Mouse (Mus musculus): Measurements from ENCODE around the gene Sec14l3.

Gene Sec14l3

DNA sequence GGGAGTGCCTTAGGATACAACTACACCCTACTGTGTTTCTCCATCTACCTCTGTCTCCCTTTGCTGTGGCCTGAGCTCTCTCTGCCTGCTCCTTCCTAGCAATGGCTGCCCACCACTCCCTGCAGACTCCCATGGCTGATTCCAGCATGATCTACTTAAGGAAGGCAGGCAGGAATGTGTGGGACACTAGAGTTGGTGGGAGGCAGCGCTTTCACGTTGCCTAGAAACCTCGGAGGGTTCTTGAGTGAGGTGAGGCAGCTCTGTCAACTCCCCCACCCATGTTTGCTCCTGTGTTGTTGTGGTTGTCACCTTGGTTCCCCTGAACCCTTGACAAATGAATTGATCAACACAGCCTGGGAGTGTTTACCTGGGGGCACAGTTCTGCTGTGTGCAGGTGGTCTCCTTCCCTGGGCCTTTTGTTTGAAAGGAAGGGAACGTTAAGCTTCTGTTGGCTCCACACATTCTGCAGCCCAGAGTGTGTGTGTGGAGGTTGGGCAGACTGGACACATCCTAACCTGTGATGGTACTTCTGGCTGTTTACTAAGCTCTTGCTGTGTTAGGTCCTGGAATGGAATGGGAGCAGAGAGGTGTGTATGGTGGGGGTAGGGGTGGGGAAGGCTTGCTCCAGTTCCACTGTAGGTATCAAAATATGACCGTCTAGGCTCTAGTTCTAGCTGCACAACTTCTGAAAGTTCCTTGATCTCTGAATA lies 3.6 kb upstream of the Sec14l3 start:
- DNase-seq (ENCODE audit: low spot score in 2 of 2) = no peak

DNA sequence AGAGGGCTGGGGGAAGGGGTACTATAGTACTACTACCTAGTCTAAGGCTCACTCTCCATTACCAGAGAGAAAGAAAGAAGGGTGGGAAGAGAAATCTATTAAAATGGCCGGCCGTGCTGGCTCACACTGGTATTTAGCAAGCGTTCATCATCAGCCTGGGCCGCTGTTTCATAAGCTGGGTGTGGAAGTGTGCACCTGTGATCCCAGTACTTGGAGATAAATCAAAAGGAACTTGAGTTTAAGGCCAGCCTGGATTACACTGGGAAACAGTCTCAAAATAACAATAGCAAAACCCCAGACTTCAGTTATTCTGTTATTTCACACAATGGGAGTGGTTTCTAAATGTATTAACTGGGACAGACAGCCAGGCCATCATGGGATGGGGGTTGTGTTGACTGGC lies 2.1 kb upstream of the Sec14l3 start:
- DNase-seq (ENCODE audit: low spot score in 2 of 2) = no peak

- no peak for DNase-seq (ENCODE audit: low spot score in 2 of 2)
Measured at GRCm38 (mm10) chr11:4062981-4063380, 1.7 kb upstream of the Sec14l3 start.

DNA sequence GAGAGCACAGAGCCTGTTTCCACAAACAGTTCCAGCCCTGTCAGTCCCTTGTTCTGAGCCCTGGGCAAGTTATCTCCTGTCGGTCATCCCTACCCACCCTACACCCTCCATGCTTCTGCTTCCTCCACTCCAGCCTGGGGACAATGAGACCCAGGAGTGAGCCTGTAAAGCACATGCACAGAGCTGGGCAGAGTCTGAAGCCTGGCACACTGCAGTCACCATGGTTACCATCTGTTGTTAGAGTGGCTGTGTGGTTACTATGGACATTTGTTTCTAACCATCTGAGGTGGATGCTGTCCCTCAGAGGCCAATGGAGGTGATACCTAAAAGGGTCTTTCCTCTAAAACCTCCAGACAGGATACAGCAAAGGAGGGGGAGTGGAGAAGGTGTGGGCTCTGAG lies 5.0 kb downstream of the Sec14l3 start:
- DNase-seq (ENCODE audit: low spot score in 2 of 2) = no peak

GRCm38 (mm10) chr11:4076633-4077032 lies 12.0 kb downstream of the Sec14l3 start:
- no peak for DNase-seq (ENCODE audit: low spot score in 2 of 2)

DNA sequence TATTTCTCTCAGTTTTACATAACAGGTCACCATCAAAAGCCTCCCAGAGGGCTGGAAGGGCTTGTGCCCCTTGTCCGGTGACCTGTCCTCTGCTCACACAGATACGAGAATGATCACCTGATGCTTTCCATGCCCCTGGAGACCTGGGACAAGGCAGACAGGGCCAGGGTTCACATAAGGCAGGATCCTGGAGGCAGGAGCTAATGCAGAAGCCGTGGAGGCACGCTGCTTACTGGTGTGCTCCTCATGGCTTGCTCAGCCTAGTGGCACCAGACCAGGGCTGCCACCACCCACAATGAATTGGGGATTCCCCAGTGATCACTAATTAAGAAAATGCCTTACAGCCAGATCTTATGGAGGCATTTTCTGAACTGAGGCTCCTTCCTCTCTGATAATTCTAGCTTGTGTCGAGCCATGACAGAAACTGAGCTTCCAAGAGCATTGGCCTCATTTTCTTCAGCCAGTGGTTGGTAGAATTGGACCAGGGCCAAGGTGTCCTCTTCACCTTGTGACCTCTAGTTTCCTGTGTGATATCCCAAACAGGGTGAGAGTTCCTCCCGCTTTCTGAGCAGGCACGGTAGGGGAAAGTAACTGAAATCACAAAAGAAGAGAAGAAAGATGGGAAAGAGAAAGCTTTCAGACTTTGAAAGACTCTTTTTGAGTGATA lies 13.8 kb downstream of the Sec14l3 start:
- DNase-seq (ENCODE audit: low spot score in 2 of 2) = no peak

- peak in 1 of 2 experiments; percentile 62 for DNase-seq (ENCODE audit: low spot score in 2 of 2)
Measured at GRCm38 (mm10) chr11:4080219-4080618, 15.6 kb downstream of the Sec14l3 start.

DNA sequence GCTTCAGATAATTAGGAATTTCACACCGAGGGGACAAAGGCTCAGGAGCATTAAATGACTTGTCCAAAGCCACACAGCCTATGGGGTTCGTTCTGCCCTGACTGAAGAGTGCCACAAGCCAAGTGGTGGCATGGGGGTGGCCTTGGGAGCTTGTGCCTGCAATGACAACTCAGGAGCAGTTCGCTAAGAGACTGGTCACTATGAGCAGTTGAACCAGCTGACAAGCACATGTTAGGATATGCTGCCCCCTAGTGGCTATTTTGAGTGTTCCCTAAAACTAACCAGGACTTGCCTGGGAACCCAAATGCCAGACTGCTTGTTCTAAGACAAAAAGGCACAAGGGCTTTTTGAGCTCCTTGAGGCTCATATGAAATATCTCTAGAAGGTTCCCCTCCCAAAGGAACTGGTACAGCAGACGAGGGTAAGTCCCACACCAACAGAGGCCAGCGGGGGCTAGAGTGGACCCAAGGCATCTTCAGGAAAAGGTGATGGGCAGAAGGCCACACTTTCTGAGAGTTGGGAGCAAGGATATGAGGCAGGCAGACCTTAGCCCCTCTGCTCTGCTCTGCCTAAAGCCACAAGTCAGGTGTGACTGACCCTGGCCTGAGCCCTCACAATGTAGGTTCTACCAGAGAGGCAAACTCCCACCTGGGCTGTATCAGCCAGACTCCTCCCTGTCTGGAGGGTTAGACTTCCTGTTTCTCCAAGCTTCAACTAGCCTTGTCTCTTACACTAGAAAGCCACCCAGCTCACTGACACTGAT lies 18.9 kb downstream of the Sec14l3 start:
- peak in 1 of 2 experiments; percentile 62 for DNase-seq (ENCODE audit: low spot score in 2 of 2)

GRCm38 (mm10) chr11:4086246-4086645 lies 21.6 kb downstream of the Sec14l3 start:
- DNase-seq (ENCODE audit: low spot score in 2 of 2) = no peak

GRCm38 (mm10) chr11:4087267-4087666 lies 22.6 kb downstream of the Sec14l3 start:
- DNase-seq (ENCODE audit: low spot score in 2 of 2) = no peak

- DNase-seq (ENCODE audit: low spot score in 2 of 2) = no peak
Measured at GRCm38 (mm10) chr11:4093459-4094377, 29.1 kb downstream of the Sec14l3 start.

- DNase-seq (ENCODE audit: low spot score in 2 of 2) = peak in 1 of 2 experiments; percentile 62
Measured at GRCm38 (mm10) chr11:4094378-4095170, 29.9 kb downstream of the Sec14l3 start.

DNA sequence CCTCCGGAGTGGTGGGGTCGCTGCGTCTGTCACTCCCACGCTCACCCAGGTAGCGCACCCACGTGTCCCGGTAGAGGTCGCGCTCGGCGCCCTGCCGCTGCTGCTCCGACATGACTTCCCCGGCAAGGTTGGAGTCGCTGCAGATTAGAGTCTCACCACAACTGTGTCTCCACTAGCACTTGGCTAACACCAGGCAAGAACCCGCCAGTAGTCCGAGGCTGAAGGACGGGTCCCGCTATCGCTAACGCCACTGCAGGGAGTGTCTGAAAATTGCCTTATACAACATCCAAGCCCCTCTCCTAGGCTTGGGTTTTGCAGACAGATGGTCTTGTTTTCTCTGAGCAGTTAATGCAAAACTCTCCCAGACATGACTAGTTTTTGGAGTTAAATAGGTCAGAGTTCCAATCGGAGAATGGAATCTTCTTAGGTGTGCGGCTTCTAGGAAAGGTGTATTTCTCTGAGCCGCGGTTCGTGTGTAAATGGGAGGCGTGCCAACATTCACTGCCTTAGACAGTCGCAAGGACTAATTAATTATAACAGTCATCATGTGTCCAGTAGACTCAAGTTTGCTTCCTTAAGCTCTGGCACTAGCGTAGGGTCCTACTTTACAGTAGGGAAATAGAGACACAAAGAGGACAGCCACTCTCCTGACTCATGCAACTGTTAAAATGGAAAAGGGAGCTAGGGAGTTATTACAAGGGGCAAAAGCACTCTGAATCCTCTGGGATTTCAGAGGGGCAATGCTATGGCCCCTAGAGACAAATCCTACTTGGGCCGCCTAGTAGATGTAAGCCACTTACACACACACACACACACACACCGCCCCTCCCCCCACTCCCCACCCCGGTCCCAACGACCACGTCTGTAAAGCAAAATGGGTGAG lies 30.8 kb downstream of the Sec14l3 start, which contains the start of gene Mtfp1:
Gene Mtfp1 (minus strand): TSS at position 275 of the 883 bp plus-strand sequence.
- peak in 1 of 2 experiments; percentile 43 for DNase-seq (ENCODE audit: low spot score in 2 of 2)

DNA sequence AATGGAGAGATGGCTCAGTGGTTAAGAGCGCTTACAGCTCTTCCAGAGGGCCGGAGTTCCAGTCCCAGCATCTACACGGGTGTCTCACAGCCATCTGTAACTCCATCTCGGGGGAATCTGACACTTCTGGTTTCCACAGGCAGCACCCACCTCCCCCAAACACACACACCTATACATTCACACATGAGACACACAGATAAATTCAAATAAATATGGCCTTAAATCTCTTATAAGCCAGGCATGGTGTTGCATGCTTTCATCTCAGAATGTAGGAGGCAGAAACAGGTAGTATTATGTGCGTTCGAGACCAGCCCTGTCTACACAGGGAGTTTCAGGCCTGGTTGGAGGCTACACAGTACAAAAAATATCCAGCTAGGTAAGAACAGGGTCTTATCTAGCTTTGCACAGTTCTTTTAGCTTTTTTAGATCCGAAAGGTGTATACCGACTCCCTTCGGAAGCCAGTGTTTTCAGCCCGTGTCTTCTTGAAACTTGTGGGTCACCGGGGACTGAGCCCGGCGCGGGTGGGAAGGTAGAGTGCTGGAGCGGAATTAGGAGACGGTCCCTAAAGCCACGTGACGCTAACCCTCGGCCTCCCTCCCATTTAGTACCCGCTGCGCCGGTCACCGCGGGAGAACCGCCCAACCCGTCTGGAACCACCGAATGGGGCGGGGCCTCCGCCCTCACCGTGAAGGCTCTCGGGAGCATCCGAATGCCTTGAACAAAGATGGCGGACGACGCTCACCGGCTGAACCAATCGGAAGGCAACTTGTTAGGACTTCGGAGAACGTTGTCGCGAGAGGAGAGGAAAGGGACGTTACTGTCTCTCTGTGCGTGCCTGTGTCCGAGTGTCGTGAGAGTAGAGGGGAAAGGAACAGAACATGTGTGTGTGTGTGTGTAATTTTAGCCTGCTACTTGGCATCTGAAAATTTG lies 31.7 kb downstream of the Sec14l3 start:
- DNase-seq (ENCODE audit: low spot score in 2 of 2) = peak; percentile 97

DNA sequence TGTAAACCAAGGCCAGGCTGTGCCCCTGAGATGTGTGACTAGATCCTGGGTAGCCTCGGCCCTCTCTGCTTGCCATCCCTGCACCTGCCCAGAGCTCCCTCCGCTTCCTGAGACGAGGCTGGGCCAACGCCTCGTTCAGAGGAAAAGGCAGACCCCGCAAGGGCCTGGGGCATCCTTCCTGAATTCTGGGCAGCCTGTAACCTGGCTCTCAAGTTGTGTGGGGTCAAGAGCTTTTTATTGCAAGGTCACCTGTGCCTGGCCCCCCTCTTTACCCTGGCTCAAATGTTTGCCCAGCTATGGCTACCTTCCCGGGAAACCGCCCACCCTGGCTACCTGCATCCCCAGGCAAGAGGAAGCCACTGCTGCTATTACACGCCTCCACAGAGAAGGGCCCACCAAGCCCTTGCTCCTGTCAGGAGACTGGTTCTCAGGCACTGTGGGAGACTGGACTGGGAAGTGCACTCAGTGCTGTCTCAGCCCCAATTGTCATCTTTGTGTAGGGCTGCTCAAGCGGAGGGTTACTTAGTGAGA lies 32.5 kb downstream of the Sec14l3 start:
- no peak for DNase-seq (ENCODE audit: low spot score in 2 of 2)

DNA sequence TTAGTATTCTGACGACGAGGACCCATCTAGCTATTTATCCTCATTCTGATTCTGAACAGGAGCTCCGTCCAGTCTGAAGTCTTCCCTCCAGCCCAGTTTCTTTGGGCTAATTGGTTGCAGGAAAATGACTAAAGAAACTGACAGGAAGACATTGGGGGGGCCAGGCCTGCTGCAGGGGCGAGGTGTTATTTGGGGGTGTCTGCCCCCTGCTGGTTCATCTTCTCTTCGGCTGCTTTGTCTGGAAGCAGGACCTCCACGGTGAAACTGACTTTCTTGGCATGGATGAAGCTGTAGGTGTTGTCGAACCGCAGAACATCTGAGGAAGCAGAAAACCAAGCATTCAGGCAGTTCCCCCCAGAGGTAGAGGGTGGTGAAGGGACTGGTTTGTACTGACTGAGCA lies 33.5 kb downstream of the Sec14l3 start:
- no peak for DNase-seq (ENCODE audit: low spot score in 2 of 2)

DNA sequence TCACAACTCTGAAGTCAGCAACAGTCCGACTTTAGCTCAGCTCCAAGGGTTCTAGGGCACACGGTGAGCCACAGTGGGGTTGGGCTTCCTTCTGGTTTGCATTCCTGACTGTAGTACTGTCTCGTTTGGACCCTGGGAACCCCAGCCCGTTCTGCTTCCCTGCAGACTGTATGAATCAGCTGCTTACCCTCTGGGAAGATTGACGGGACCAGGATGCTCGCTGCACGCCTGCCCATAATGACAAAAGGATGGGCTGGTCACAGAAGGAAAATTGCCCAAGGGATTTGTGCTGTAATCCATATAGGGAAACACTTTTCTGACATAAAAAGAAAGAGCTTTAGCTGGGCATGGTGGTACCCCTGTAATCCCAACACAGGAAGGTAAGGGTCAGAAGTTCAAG lies 34.2 kb downstream of the Sec14l3 start:
- no peak for DNase-seq (ENCODE audit: low spot score in 2 of 2)

DNA sequence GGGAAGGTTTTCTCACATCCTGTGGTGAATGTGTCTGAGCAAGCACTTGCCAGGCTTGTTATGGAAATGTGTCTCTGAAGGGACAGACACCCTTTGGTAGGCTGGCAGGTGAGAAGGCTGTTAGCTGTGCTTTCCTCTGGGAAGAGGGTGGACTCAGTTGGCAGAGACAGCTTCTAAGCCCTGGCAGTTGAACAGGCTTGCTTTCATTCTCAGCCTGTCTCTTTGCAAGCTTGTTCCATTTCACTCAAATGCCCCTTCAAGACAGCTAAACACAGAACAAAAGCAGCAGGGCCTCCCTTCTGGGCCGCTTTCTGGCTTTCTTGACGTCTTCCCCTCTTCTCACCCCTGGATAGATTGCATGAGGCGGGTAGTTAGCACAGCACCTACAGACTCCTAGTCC lies 34.8 kb downstream of the Sec14l3 start:
- DNase-seq (ENCODE audit: low spot score in 2 of 2) = no peak
